Comparison of ENCODE assay signal across 8 mouse cellular contexts in the genomic region with DNA sequence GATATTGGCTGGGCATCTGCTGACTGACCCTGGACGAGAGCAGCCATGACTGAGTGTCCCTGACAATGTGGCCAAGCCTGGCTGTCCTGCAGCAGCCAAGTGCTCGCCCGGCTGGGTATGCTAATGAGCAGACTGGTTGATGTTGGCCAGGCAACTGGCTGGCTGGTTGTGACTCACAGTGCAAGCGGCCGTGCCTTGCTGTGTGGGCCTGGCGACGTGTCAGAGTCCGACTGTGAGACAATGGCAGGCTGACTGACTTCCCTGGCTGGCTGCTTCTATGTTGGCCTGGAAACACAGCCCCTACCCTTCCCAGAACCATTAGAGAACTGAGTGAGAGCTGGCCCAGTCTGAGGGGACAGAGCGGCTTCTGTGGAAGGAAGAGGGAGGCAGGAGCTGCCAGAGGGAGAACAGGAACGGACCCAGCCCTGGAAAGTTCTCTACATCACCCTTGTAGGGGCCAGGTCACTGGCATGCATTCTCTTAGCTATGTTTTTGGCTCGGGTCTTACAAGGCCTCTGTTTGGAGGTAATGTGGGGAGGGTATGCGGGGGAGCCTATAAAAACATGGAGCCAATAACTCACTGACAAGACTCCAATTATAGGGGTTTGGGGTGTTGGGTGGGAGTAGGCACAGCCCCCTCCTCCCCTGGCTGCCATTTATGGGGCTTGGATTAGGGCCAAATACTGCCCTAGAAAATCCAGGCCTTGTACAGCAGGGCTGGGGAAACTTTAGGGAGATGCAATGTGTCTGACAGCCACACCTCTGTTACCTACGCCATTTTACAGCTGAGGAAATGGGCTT.
DNase-seq lines count a peak whose midpoint lies in the region; ATAC-seq and TF ChIP-seq lines count a peak whose summit lies in the region.

No protein-coding gene starts in this region.

- H3K27me3 ChIP-seq in hindbrain, embryonic 14.5 days (ENCODE audit: control insufficient read depth, insufficient read depth, low read length): peaks cover 11% of the 10 kb centered on the region; the same call in 1 of the 2 replicates
- peaks cover 62% of the 10 kb centered on the region for H3K27me3 ChIP-seq in midbrain, embryonic 10.5 days (ENCODE audit: low read depth, poor library complexity, severe bottlenecking)
- H3K27me3 ChIP-seq in stomach, embryonic 15.5 days (replicated peaks): 0 out of 2 replicates have a peak, but pooled peaks cover 3% of the 10 kb centered on the region
- H3K27me3 ChIP-seq in liver, postnatal 0 days (ENCODE audit: insufficient read depth, low read length): no peaks in the 10 kb centered on the region

- H3K9ac ChIP-seq in hindbrain, embryonic 14.5 days: no peak overlapping the region
- H3K9ac ChIP-seq in stomach, embryonic 15.5 days: no peak overlapping the region
- H3K9ac ChIP-seq in liver, postnatal 0 days (replicated peaks): no peak overlapping the region

- peak; percentile 93 for ATAC-seq in hindbrain, embryonic 14.5 days (ENCODE audit: low FRiP score)
- ATAC-seq in stomach, embryonic 15.5 days (ENCODE audit: insufficient read depth, low FRiP score, low read depth): peak; percentile 40
- no peak; the same call in 1 of the 2 replicates for ATAC-seq in liver, postnatal 0 days

- no peak overlapping the region for H3K4me2 ChIP-seq in hindbrain, embryonic 14.5 days (replicated peaks)
- H3K4me2 ChIP-seq in stomach, embryonic 15.5 days: no peak overlapping the region
- no peak overlapping the region for H3K4me2 ChIP-seq in liver, postnatal 0 days (ENCODE audit: low read depth, low read length)

- H3K4me1 ChIP-seq in hindbrain, embryonic 14.5 days (replicated peaks; ENCODE audit: control insufficient read depth, insufficient read depth, low read length): peaks cover 22% of the 10 kb centered on the region; the same call in 1 of the 2 replicates
- peaks cover 49% of the 10 kb centered on the region for H3K4me1 ChIP-seq in midbrain, embryonic 10.5 days
- H3K4me1 ChIP-seq in stomach, embryonic 15.5 days: peaks cover 23% of the 10 kb centered on the region
- peaks cover 20% of the 10 kb centered on the region for H3K4me1 ChIP-seq in liver, postnatal 0 days (ENCODE audit: insufficient read depth)

- TF ChIP-seq EP300 in liver, postnatal 0 days (IDR thresholded peaks at IDR 0.05; ENCODE audit: low read depth): no peak

- no peak overlapping the region for H3K27ac ChIP-seq in hindbrain, embryonic 14.5 days
- H3K27ac ChIP-seq in midbrain, embryonic 10.5 days (replicated peaks): peak overlapping the region; percentile 61
- H3K27ac ChIP-seq in stomach, embryonic 15.5 days: no peak overlapping the region
- H3K27ac ChIP-seq in liver, postnatal 0 days (ENCODE audit: low read depth): no peak overlapping the region

- no peak overlapping the region for H3K4me3 ChIP-seq in hindbrain, embryonic 14.5 days (replicated peaks; ENCODE audit: low read length)
- H3K4me3 ChIP-seq in midbrain, embryonic 10.5 days: peak overlapping the region; percentile 18; the same call in 1 of the 2 replicates
- H3K4me3 ChIP-seq in stomach, embryonic 15.5 days (replicated peaks): no peak overlapping the region
- H3K4me3 ChIP-seq in liver, postnatal 0 days (ENCODE audit: low read depth, low read length): no peak overlapping the region

- TF ChIP-seq CTCF in liver, postnatal 0 days (IDR thresholded peaks at IDR 0.05; ENCODE audit: low read depth): no peak

- WGBS in hindbrain, embryonic 14.5 days: 23% methylated on average over 13 of the region's 13 CpGs
- WGBS in midbrain, embryonic 10.5 days: 49% methylated on average over 13 of the region's 13 CpGs
- 45% methylated on average over 13 of the region's 13 CpGs for WGBS in stomach, embryonic 15.5 days
- 75% methylated on average over 13 of the region's 13 CpGs for WGBS in liver, postnatal 0 days (ENCODE audit: insufficient replicate concordance)

- no peaks in the 10 kb centered on the region for H3K9me3 ChIP-seq in hindbrain, embryonic 14.5 days (ENCODE audit: control insufficient read depth, low read length)
- H3K9me3 ChIP-seq in midbrain, embryonic 10.5 days (replicated peaks): no peaks in the 10 kb centered on the region
- H3K9me3 ChIP-seq in stomach, embryonic 15.5 days: no peaks in the 10 kb centered on the region
- H3K9me3 ChIP-seq in liver, postnatal 0 days (ENCODE audit: low read length): no peaks in the 10 kb centered on the region

- no peaks in the 10 kb centered on the region for H3K36me3 ChIP-seq in hindbrain, embryonic 14.5 days (replicated peaks; ENCODE audit: control insufficient read depth, insufficient read depth)
- H3K36me3 ChIP-seq in midbrain, embryonic 10.5 days: no peaks in the 10 kb centered on the region
- no peaks in the 10 kb centered on the region for H3K36me3 ChIP-seq in stomach, embryonic 15.5 days
- no peaks in the 10 kb centered on the region for H3K36me3 ChIP-seq in liver, postnatal 0 days (replicated peaks; ENCODE audit: insufficient read depth, low read length)

- DNase-seq in adipocyte (ENCODE audit: low spot score): peak; percentile 92
- DNase-seq in cerebellum, postnatal 36 days: peak; percentile 80 to 82
- DNase-seq in gastrocnemius, adult 18-20 months (ENCODE audit: low spot score): peak; percentile 28
- DNase-seq in hindbrain, embryonic 14.5 days (ENCODE audit: low spot score): peak; percentile 74
- DNase-seq in layer of hippocampus, postnatal 14 days (ENCODE audit: low spot score in 2 of 2): peak; percentile 78 to 92
- peak; percentile 76 for DNase-seq in midbrain, embryonic 10.5 days (ENCODE audit: low spot score)
- DNase-seq in liver, postnatal 0 days: no peak
